Mouse (Mus musculus): ENCODE results near the gene F830045P16Rik. TPM values are rescaled to one million over a fixed set of nuclear protein-coding genes. Genes with fewer than 3 reads are reported as not detected.
"Not testable (repeated sequence)": the region's sequence is repeated elsewhere in the genome, so short reads cannot be mapped to it uniquely, and the experiment has no call there.

Gene F830045P16Rik
- total RNA-seq, 1 experiment from 2014 or later = 0.35 TPM

DNA sequence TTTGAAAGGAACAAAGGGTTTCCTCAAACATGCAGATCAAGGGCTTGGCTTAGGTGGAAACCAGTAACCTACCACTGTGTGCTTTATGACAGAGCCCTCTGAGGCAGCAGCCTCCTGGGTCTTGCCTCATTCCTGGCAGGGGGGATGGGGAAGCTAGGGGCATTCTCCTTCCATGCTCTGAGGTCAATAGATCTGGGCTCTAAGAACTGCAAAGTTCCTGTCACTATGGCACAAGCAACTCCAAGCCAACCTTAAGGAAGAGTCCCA, 22.1 kb downstream of the F830045P16Rik start:
- ATAC-seq (ENCODE audit: extremely low read depth, insufficient number of reproducible peaks, low FRiP score, poor library complexity, severe bottlenecking) = 0 out of 2 replicates have a peak, but pooled peaks have one; percentile 2

DNA sequence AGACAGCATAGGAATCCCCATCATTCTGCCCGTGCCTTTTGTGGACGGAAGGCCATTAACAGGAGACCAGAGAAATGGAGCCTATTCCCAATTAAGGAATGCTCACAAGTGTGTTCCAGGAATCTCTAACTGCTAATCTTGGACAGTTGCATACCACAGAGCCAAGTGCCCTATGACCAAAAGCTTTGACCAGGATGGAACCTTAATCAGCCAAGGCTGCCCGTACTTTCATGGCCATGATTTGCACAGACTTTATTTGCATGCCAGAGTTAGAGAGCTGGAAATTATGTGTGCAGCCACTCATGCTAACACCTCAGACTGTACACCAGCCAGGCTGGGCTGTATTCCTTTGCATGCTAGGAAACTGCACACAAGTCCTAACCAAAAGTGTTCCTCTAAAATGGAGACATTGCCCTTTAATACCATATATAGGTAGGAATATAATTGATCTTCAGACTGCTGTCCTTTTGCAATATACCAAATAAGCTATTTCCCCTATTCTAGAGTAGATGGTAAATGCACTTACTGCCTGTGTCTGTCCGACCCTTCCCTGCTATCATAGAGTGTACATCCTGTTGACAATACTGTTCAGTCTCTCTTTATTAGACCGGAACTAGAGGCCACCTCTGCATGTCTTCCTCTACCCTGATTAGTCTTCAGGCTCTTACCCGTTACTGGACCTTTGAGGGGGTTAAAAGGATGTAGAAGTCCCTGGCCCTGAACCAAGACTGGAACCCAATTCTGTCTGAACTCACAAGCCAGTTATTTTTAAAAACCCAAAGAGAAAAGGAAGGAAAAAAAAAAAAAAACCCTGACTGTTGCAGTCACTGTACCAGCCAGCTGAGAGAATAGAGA, 22.6 kb downstream of the F830045P16Rik start:
- ATAC-seq (ENCODE audit: extremely low read depth, insufficient number of reproducible peaks, low FRiP score, poor library complexity, severe bottlenecking) = peak; percentile 42; the same call in 1 of the 2 replicates

DNA sequence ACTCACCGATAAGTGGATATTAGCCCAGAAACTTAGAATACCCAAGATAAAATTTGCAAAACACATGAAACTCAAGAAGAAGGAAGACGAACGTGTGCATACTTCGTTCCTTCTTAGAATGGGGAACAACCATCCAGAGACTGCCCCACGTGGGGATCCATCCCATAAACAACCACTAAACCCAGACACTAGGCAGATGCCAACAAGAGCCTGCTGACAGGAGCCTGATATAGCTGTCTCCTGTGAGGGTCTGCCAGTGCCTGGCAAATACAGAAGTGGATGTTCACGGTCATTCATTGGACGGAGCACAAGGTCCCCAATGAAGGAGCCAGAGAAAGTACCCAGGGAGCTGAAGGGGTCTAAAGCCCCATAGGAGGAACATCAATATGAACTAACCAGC, 24.3 kb downstream of the F830045P16Rik start:
- ATAC-seq (ENCODE audit: extremely low read depth, insufficient number of reproducible peaks, low FRiP score, poor library complexity, severe bottlenecking) = not testable (repeated sequence)

DNA sequence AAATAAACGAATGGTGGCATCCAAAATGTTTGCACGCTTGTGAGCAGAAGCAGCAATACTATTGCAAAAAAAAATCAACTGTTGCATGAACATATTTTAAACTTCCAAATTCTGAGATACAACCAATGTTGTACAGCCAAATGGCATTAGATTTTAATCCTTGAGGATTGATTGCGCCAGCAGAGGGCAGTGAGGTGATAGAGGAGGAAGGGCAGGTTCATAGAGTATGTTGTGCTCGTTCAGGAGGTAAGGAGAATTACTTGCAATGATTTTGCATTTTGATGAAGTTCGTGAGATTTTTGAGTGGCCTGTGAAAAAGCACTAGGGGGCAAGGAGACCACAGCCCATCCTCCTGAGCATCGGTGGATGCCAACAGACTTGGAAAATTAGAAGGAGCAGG, 33.8 kb downstream of the F830045P16Rik start:
- peak; percentile 92 for ATAC-seq (ENCODE audit: extremely low read depth, insufficient number of reproducible peaks, low FRiP score, poor library complexity, severe bottlenecking)

DNA sequence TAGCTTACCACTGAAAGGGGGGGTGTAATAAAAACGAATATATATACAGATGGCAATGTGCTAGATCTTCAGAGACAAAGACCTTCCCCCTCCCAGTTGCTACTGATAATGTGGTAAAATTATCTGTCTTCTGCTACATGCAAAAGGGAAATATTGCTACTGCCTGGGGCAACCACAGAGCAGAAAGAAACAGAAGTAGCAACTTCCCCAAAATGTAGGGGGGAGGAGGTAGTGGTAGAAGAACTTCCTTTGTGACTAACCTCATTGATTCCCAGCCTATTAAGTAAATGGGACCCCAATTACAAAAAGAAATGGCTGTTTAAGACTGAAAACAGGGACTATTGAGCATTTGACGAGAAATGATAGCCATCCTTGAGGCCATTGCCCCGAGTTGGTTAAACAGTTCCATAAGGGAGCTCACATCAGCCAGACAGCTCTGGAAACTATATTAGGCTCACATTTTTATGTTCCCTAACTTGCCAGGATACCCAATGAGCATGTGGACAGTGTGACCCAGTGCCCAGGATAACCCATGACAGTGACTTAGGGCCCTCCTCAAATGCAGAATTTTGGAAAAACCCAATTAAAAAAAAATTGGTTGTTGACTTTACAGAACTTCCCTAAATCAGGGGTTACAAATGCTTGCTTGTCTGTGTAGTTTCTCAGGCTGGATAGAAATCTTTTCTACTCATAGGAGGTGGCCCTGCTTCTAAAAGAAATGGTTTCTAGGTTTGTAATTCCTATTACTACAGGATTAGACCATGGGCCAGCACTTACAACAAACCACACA, 46.7 kb downstream of the F830045P16Rik start:
- ATAC-seq (ENCODE audit: extremely low read depth, insufficient number of reproducible peaks, low FRiP score, poor library complexity, severe bottlenecking) = peak; percentile 98

DNA sequence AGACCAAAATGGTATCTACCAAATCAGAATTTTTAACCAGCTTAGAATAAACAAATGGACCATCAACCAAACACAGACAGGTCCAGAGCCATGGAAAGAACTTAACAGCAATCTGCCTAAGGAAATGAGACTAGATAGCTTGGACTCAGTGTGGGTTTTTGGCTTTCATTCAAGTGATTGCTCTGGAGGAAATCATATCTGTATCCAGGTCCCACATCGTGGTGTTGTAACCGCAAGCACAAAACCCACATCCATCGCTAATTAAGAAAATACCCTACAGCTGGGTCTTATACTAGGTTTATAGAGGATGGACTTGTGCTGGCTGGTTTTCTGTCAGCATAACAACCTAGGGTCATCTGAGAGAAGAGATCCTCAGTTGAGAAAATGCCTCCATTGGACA, 53.3 kb downstream of the F830045P16Rik start:
- no peak for ATAC-seq (ENCODE audit: extremely low read depth, insufficient number of reproducible peaks, low FRiP score, poor library complexity, severe bottlenecking)

DNA sequence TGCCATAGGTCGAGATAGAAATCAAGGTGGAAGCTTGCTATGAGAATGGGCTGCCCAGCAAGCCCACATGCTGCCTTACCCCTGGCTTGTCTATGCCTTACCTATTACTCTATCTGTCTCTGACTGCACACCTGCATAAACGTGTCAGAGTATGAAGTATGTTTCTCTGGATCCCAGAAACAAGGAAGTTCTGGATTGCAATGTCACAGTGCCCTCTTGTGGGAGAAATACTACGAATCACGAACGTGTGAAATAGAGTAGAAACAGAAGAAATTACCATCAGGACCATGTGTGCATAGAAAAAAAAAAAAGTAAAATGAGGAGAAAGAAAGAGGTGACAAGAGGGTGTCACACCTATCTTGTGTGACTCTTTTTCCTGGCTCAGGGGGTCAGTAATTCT, 64.5 kb downstream of the F830045P16Rik start:
- peak; percentile 67; the same call in 1 of the 2 replicates for ATAC-seq (ENCODE audit: extremely low read depth, insufficient number of reproducible peaks, low FRiP score, poor library complexity, severe bottlenecking)

DNA sequence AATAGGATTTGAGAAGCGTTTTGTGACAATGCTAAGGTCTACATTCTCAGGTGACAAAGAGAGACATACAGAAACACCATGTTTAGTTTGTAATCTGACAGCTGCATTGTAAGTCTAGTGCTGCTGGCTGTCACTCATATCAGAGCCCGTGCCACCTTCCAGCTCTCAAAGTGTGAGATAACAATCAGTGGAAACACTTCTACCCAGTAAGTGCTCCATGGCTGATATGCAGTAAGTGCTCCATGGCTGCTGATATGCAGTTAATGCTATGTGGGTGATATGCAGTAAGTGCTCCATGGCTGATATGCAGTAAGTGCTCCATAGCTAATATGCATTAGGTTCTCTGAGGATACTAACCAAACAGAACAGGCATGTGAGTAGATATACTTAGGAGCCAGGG, 65.6 kb downstream of the F830045P16Rik start:
- ATAC-seq (ENCODE audit: extremely low read depth, insufficient number of reproducible peaks, low FRiP score, poor library complexity, severe bottlenecking) = no peak

DNA sequence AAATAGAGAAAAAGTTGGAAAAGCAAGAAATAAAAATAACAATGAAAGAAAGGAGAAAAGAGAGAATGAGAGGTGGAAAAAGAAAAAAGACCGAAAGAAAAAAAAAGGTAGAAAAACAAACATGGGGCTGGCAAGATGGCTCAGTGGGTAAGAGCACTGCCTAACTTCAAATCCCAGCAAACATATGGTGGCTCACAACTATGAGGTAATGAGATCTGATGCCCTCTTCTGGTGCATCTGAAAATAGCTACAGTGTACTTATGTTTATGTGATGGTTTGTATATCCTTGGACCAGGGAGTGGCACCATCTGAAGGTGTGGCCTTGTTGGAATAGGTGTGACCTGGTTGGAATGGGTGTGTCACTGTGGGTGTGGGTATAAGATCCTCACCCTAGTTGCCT, 97.6 kb downstream of the F830045P16Rik start:
- peak; percentile 53; the same call in 1 of the 2 replicates for ATAC-seq (ENCODE audit: extremely low read depth, insufficient number of reproducible peaks, low FRiP score, poor library complexity, severe bottlenecking)

DNA sequence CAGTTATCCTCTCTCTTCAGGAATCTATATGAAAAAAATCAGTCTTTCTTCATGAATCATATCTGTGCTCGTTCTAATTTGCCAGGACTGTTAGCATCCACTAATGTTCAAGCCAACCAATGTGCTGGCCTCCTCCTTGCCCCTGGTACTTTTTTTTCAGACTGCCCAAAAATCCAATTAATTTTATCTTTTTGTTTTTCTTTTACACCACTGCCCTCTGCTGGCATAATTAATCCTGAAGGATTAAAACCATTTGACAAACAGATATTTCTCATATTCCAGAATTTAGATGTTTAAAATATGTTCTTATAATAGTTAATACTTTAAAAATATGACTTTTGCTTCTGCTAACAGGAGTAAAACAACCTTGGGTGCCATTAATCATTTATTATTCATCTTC, 101.2 kb downstream of the F830045P16Rik start:
- ATAC-seq (ENCODE audit: extremely low read depth, insufficient number of reproducible peaks, low FRiP score, poor library complexity, severe bottlenecking) = no peak

DNA sequence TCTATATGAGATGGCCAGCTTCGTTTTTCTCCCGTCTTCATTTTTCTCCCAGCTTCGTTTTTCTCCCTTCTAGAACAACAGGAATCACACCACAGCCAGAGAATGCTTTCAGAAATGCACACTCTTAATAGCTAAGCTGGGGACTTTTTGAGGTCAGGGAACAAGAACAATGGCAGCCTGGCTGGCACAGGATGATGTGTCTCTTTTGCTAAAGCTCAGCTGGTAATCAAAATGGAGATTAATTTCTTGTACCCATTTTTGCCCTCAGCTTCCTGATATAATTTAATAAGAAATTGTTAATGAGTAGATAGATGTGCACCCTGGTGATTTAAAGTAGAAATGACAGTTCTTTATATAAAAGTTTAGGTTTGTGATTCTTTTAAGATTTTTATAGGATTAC, 112.7 kb downstream of the F830045P16Rik start:
- no peak for ATAC-seq (ENCODE audit: extremely low read depth, insufficient number of reproducible peaks, low FRiP score, poor library complexity, severe bottlenecking)

DNA sequence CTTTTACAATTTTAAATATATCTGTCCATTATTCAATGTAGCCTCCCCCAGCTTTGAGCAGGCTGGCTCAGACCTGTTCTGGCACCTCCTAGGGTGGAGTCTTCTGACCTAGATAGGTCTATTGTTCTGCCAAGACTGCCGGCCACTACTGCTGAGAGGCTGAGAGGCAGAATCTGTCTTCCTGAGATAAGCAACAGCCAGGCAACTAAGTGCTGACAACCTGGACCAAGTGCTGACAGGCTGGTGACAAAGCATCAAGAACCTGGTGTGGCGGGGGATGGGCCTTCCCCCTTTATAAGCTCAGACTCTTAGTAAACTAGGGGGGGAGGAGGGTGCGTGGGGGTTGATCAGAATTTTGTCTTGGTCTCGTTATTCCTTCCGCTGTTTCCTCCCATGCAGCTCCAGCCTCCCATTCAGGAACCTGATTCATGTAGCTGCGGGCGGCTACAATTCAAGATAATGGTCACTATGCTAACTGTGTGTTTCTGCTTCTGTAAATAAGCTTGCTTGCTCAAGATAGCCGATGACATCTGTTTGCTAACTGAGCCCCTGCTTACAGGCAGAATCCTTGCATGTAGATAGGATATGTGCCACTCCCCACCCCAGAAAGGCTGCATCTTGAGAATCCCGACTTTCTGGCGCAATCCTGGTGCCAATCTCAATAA, 115.4 kb downstream of the F830045P16Rik start:
- ATAC-seq (ENCODE audit: extremely low read depth, insufficient number of reproducible peaks, low FRiP score, poor library complexity, severe bottlenecking) = no peak

DNA sequence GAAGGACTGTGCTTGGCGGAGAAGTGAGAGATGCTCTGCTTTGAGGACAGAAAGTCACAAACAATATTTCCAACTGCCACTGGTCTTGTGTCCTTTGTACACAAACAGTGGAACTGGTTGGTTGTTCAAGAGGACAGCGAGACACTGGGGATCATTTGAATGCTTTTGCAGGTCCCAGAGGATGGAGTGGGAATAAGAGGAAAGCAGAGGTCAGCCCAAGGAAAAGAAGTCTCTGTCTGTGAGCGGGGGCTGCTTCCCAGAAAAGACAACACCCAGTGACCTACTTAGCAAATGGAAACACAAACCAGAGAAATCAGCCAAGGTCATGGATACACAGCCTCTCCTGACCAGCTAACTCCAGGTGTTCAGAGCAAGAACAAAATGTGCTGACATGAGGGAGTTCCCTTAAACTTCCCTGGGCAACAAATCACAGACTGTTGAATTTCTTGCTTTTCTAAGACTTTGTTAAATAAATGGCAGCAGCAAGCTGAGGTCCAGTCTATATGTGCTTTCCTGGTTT, 117.0 kb downstream of the F830045P16Rik start:
- no peak for ATAC-seq (ENCODE audit: extremely low read depth, insufficient number of reproducible peaks, low FRiP score, poor library complexity, severe bottlenecking)

DNA sequence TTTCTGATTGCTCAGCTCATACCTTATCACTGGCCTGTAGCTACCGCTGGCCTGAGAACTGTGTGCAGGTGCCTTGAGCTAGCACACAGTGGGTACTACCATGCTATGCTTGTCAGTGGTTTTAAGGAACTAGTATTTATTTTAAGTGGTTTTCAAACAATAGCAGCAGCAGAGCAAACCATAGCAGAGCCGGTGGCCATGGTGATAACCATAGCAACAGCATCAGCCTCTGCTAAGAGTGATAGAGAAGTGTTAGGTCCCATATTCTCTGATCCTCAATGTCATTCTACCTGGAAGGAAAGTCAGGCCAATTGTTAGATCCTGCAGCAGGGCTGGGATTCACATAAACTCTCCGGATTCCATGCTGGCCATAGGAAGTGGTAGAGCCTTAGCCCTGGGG, 121.8 kb downstream of the F830045P16Rik start:
- ATAC-seq (ENCODE audit: extremely low read depth, insufficient number of reproducible peaks, low FRiP score, poor library complexity, severe bottlenecking) = no peak

DNA sequence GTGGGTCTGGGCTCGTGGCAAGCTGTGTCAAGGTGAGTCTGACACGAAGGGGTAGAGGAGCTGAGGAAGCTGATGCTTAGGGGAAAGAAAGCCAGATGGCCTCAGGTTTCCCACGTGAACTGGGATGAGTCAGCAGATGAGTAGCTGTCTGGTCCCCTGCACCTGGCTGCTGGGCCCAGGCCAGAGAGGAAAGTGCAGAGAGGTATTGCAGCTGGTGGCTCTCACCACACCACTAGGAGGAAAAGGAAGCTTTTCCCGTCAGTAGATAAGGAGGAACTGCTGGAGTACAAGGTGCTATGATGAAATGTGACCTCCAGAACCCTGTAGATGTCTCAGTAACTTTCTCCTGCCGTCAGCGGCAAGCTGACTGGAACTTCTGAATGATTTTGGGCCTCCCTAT, 122.9 kb downstream of the F830045P16Rik start:
- peak; percentile 86 for ATAC-seq (ENCODE audit: extremely low read depth, insufficient number of reproducible peaks, low FRiP score, poor library complexity, severe bottlenecking)

DNA sequence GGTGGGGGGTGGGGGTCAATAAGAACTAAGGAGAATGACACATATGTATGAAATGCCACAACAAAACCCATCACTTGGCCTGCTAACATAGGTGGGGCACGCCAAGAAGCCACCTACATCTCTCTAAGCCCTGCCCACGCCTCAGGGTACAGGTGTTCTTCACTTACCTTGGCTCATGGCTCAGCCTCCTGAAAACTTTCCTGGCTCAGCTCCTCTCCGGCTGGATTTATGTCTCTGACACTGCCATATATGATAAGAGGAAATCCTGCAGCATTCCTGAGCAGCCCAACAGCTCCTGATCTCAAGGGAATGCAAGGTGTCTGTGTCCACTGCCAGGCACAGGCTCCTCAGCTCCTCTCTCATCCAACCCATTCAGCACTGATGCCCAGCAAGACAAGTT, 124.8 kb downstream of the F830045P16Rik start:
- ATAC-seq (ENCODE audit: extremely low read depth, insufficient number of reproducible peaks, low FRiP score, poor library complexity, severe bottlenecking) = no peak

DNA sequence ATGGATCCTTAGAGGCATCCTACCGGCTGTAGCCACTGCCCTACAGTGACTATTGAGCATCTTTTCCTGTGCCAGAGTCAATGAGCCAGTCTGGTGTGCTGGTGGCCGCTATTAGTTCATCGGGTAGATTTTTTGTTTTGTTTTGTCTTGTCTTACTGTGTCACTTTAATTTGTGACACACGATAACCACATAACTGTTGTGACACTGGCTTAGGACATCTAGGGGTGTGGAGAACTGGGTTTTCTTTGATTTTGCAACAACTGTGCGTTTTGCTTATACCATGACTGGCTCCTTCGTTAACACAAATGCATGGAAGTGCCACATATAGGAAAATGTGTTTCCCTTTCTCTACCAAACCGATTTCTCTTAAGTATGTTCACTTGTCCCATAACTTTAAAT, 126.1 kb downstream of the F830045P16Rik start:
- peak; percentile 66 for ATAC-seq (ENCODE audit: extremely low read depth, insufficient number of reproducible peaks, low FRiP score, poor library complexity, severe bottlenecking)

DNA sequence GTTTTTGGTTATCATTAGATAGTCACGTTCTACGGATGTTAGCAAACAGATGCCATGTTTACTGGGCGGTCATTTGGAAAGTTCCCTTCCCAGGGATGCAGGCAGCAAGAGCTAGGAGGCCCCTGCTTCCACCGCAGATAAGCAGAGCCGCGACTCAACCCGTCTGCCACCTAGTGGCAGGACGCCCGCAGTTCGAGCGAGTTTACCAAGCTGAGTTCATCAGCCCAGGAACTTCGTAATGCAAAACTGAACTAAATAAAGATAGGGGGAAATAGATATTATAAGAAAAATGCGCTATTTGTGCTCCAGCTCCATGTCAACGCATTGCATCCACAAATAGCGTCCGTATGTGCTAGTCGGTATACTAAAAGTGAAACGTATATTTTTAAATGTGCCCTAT, 127.9 kb downstream of the F830045P16Rik start:
- ATAC-seq (ENCODE audit: extremely low read depth, insufficient number of reproducible peaks, low FRiP score, poor library complexity, severe bottlenecking) = peak; percentile 65
